Mouse (Mus musculus) CH12.LX (cell line): ENCODE measurements around the gene Adora2a. TPM values are rescaled to one million over a fixed set of nuclear protein-coding genes. Genes with fewer than 3 reads are reported as not detected.

ENCODE experiments used
- DNase-seq: peaks from one replicate; pipeline ENCODE4 v3.0.0-alpha.2; 2013; ENCODE audit errors: extremely low read depth
- H3K27ac ChIP-seq: 2 replicates; pipeline ENCODE4 v1.5.1; 2012; ENCODE audit warnings: low read depth, mild to moderate bottlenecking, control low read depth, moderate library complexity; ENCODE audit not compliant: insufficient read depth
- H3K27me3 ChIP-seq: replicated peaks from 2 replicates; pipeline ENCODE3; 2012; ENCODE audit warnings: inconsistent platforms
- H3K36me3 ChIP-seq, 2 experiments: replicated peaks in 1 of 2; 2 replicates each; pipeline versions ENCODE3 to v1.6.1; 2012; ENCODE audit warnings: inconsistent platforms in 1 of 2, low read length in 1 of 2, mild to moderate bottlenecking in 1 of 2, mixed read lengths in 1 of 2, moderate library complexity in 1 of 2; ENCODE audit not compliant: control insufficient read depth in 1 of 2, insufficient read depth in 1 of 2
- H3K4me1 ChIP-seq, 2 experiments: 2 replicates each; pipeline ENCODE4 v1.6.1; 2012; ENCODE audit warnings: inconsistent platforms in 1 of 2, moderate library complexity in 1 of 2; ENCODE audit not compliant: insufficient read depth in 2 of 2, control insufficient read depth in 1 of 2
- H3K4me2 ChIP-seq: 2 replicates; pipeline ENCODE4 v1.6.1; 2012; ENCODE audit warnings: low read depth, mild to moderate bottlenecking, control low read depth; ENCODE audit not compliant: poor library complexity, insufficient read depth, severe bottlenecking
- H3K4me3 ChIP-seq, 3 experiments: fragments of 150-350 bp in 1 of 3; sonication (generic) in 1 of 3; replicated peaks in 1 of 3; 2 replicates each; pipeline versions ENCODE3 to v1.5.1; 2011 to 2012; ENCODE audit warnings: low read depth in 2 of 3, low read length in 2 of 3, mild to moderate bottlenecking in 2 of 3, moderate library complexity in 2 of 3, control low read depth in 1 of 3, improper control_type of control experiment in 1 of 3, inconsistent platforms in 1 of 3, mixed read lengths in 1 of 3; ENCODE audit not compliant: poor library complexity in 1 of 3
- H3K79me2 ChIP-seq: replicated peaks from 2 replicates; pipeline ENCODE4 v1.6.1; 2012; ENCODE audit warnings: mild to moderate bottlenecking, moderate library complexity; ENCODE audit not compliant: control insufficient read depth, poor library complexity, insufficient read depth, severe bottlenecking; ENCODE audit errors: extremely low read depth
- H3K9ac ChIP-seq: 2 replicates; pipeline ENCODE4 v1.6.1; 2012; ENCODE audit warnings: low read depth, mild to moderate bottlenecking, control low read depth, moderate library complexity; ENCODE audit not compliant: insufficient read depth
- H3K9me3 ChIP-seq: replicated peaks from 2 replicates; pipeline ENCODE3; 2012; ENCODE audit warnings: low read length, inconsistent platforms, mixed read lengths
- CHD1 ChIP-seq: IDR thresholded peaks from 2 replicates; pipeline ENCODE4 v1.6.1; 2012; ENCODE audit warnings: low read depth, low read length, improper control_type of control experiment, inconsistent platforms
- CHD2 ChIP-seq: IDR thresholded peaks from 2 replicates; pipeline ENCODE4 v1.6.1; 2011; ENCODE audit warnings: low read length, improper control_type of control experiment
- CTCF ChIP-seq, 2 experiments: IDR thresholded peaks in 1 of 2; conservative IDR thresholded peaks in 1 of 2; 2 replicates each; pipeline ENCODE4 v1.5.1; 2011 to 2012; ENCODE audit warnings: low read depth in 2 of 2, low read length in 2 of 2, improper control_type of control experiment in 1 of 2, inconsistent platforms in 1 of 2, mild to moderate bottlenecking in 1 of 2, moderate library complexity in 1 of 2
- E2F4 ChIP-seq: IDR thresholded peaks from 2 replicates; pipeline ENCODE4 v1.6.1; 2011; ENCODE audit warnings: low read depth, low read length, improper control_type of control experiment; ENCODE audit not compliant: insufficient replicate concordance
- ELF1 ChIP-seq: IDR thresholded peaks from 2 replicates; pipeline ENCODE4 v1.6.1; 2014; ENCODE audit warnings: low read depth, mild to moderate bottlenecking, inconsistent platforms, low read length, improper control_type of control experiment
- EP300 ChIP-seq: IDR thresholded peaks from 2 replicates; pipeline ENCODE4 v1.6.1; 2011; ENCODE audit warnings: low read length, improper control_type of control experiment
- ETS1 ChIP-seq: conservative IDR thresholded peaks from 2 replicates; pipeline ENCODE4 v1.6.1; 2012; ENCODE audit warnings: low read depth, mild to moderate bottlenecking, inconsistent platforms, low read length, improper control_type of control experiment, moderate library complexity
- GABPA ChIP-seq: IDR thresholded peaks from 2 replicates; pipeline ENCODE4 v1.6.1; 2012; ENCODE audit warnings: low read depth, low read length, improper control_type of control experiment, inconsistent platforms; ENCODE audit not compliant: insufficient replicate concordance
- IRF4 ChIP-seq: IDR thresholded peaks from 2 replicates; pipeline ENCODE4 v1.6.1; 2014; ENCODE audit warnings: low read depth, mild to moderate bottlenecking, inconsistent platforms, low read length, improper control_type of control experiment
- MAX ChIP-seq: IDR thresholded peaks from 2 replicates; pipeline ENCODE4 v1.6.1; 2011; ENCODE audit warnings: low read length, improper control_type of control experiment
- MAZ ChIP-seq: IDR thresholded peaks from 2 replicates; pipeline ENCODE4 v1.6.1; 2012; ENCODE audit warnings: low read depth, mild to moderate bottlenecking, inconsistent platforms, low read length, improper control_type of control experiment, moderate library complexity
- MXI1 ChIP-seq: IDR thresholded peaks from 2 replicates; pipeline ENCODE4 v1.6.1; 2011; ENCODE audit warnings: mild to moderate bottlenecking, low read depth, low read length, improper control_type of control experiment
- MYC ChIP-seq: IDR thresholded peaks from 2 replicates; pipeline ENCODE4 v1.6.1; 2011; ENCODE audit warnings: low read depth, mild to moderate bottlenecking, improper control_type of control experiment, low read length
- NELFE ChIP-seq: IDR thresholded peaks from 2 replicates; pipeline ENCODE4 v1.6.1; 2011; ENCODE audit warnings: low read depth, low read length, improper control_type of control experiment
- PAX5 ChIP-seq: IDR thresholded peaks from 2 replicates; pipeline ENCODE4 v1.6.1; 2012; ENCODE audit warnings: low read length, inconsistent platforms, mixed read lengths
- POLR2A ChIP-seq: IDR thresholded peaks from 2 replicates; pipeline ENCODE4 v1.6.1; 2011; ENCODE audit warnings: low read depth, mild to moderate bottlenecking, improper control_type of control experiment, low read length
- POLR2AphosphoS2 ChIP-seq: IDR thresholded peaks from 2 replicates; pipeline ENCODE4 v1.6.1; 2011; ENCODE audit warnings: low read depth, low read length, improper control_type of control experiment
- RAD21 ChIP-seq: IDR thresholded peaks from 2 replicates; pipeline ENCODE4 v1.6.1; 2011; ENCODE audit warnings: low read depth, mild to moderate bottlenecking, low read length, improper control_type of control experiment, moderate library complexity
- RCOR1 ChIP-seq: conservative IDR thresholded peaks from 2 replicates; pipeline ENCODE4 v1.6.1; 2012; ENCODE audit warnings: low read depth, mild to moderate bottlenecking, inconsistent platforms, low read length, improper control_type of control experiment
- SMC3 ChIP-seq: IDR thresholded peaks from 2 replicates; pipeline ENCODE4 v1.6.1; 2011; ENCODE audit warnings: low read depth, low read length, improper control_type of control experiment
- TCF12 ChIP-seq: IDR thresholded peaks from 2 replicates; pipeline ENCODE4 v1.6.1; 2014; ENCODE audit warnings: low read depth, mild to moderate bottlenecking, inconsistent platforms, low read length, improper control_type of control experiment
- UBTF ChIP-seq: IDR thresholded peaks from 2 replicates; pipeline ENCODE4 v1.6.1; 2012; ENCODE audit warnings: low read depth, mild to moderate bottlenecking, inconsistent platforms, low read length, improper control_type of control experiment, moderate library complexity
- USF2 ChIP-seq: conservative IDR thresholded peaks from 2 replicates; pipeline ENCODE4 v1.6.1; 2011; ENCODE audit warnings: low read depth, low read length, improper control_type of control experiment
- ZKSCAN1 ChIP-seq: IDR thresholded peaks from 2 replicates; pipeline ENCODE4 v1.6.1; 2012; ENCODE audit warnings: low read depth, inconsistent platforms, low read length, improper control_type of control experiment, borderline replicate concordance
- ZMIZ1 ChIP-seq: IDR thresholded peaks from 2 replicates; pipeline ENCODE4 v1.6.1; 2012; ENCODE audit warnings: low read depth, mild to moderate bottlenecking, inconsistent platforms, low read length, improper control_type of control experiment
- ZNF384 ChIP-seq: IDR thresholded peaks from 2 replicates; pipeline ENCODE4 v1.6.1; 2012; ENCODE audit warnings: low read depth, low read length, improper control_type of control experiment, inconsistent platforms
- dilution Hi-C: fragments of 300-500 bp; cut with MboI; formaldehyde crosslinking; loops from 2 replicates; pipeline ENCODE4 v1.14.3; 2020; ENCODE audit warnings: low sequenced_read_pairs; ENCODE audit not compliant: extremely low pct_unique_long_range_greater_than_20kb, extremely low pct_ligation_motif_present
- in situ Hi-C: fragments of 300-500 bp; cut with MboI; formaldehyde crosslinking; loops from 3 replicates; pipeline ENCODE4 v1.14.3; 2019; ENCODE audit warnings: low sequenced_read_pairs, low pct_ligation_motif_present, low pct_unique_long_range_greater_than_20kb, mixed read lengths
- polyA plus RNA-seq: library from polyadenylated mRNA; unstranded; fragments of >175 nt; gene quantifications from 2 replicates; pipeline ENCODE4 v1.2.1, GENCODE M21; 2012; ENCODE audit warnings: low read depth; ENCODE audit not compliant: insufficient read length
- total RNA-seq, 2 experiments: library from RNA; depleted of rRNA; stranded (reverse); fragments of 300-350 nt in 1 of 2; fragments of >200 nt in 1 of 2; gene quantifications; 2 replicates each; pipeline ENCODE4 v1.2.3; 2012 to 2014

Adora2a gene
- total and polyA plus RNA-seq, 3 experiments: 3.2 to 14.4 (median 7.6) TPM

- Histone ChIP-seq H3K4me3 (peak overlapping the region; percentile 66 to 83 (median 67)), H3K9me3 (no peaks in the 10 kb centered on the region), H3K27ac (peak overlapping the region; percentile 27; the same call in 1 of the 2 replicates), H3K4me2 (peak overlapping the region; percentile 70), H3K9ac (peak overlapping the region; percentile 70), H3K4me1 (peaks cover 32 to 88% of the 10 kb centered on the region in 2 experiments), H3K79me2 (peaks cover 9% of the 10 kb centered on the region), H3K36me3 (peaks cover 3 to 20% of the 10 kb centered on the region in 2 experiments), H3K27me3 (no peaks in the 10 kb centered on the region)
- dilution Hi-C loops: no loop called here
- no peak for DNase-seq
- in situ Hi-C loops: loop anchor here (5.0 kb wide), 1 partner anchor 170 kb away; no protein-coding TSS in a partner anchor
- TF ChIP-seq TCF12 (peak; percentile 31; the same call in 1 of the 2 replicates), POLR2A (peak; percentile 52; the same call in 1 of the 2 replicates), CTCF (conservative IDR thresholded peaks at IDR 0.05 in 1 of 2, IDR thresholded peaks at IDR 0.05 in 1 of 2; ENCODE audit: low read depth in 2 of 2, low read length in 2 of 2) (peak in 1 of 2 experiments; percentile 73; a peak in 2 of 4 replicates), ETS1 (no peak), IRF4 (peak; percentile 33; the same call in 1 of the 2 replicates), ZMIZ1 (0 out of 2 replicates have a peak, but pooled peaks have one; percentile 52), UBTF (peak; percentile 71; the same call in 1 of the 2 replicates), MXI1 (peak; percentile 63), MAZ (peak; percentile 75), CHD1 (no peak), RAD21 (peak; percentile 61), MAX (peak; percentile 42; the same call in 1 of the 2 replicates), RCOR1 (no peak), ELF1 (0 out of 2 replicates have a peak, but pooled peaks have one; percentile 2), SMC3 (peak; percentile 78)
Observed at GRCm38 (mm10) chr10:75316908-75317761, 458 bp downstream of the Adora2a start.

DNA sequence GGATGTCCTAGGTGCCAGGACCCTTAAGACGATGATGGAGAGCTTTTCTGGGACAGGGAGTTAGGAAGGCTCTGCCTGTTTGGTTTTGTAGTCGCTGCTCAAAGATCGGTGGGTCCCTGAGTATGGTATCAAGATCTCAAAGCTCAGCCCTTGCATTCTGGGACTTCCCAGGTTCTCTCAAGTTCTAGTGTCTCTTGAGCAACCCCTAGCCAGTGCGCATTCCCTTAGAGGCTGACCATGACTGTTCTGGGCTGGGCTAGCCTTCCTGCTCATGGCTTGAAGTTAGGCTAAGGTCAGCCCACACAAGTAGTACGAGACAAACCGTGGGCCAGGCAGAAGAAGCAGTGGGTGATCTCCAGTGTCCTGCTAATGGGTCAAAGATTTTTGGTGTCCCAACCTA is 1.5 kb downstream of the Adora2a start:
- TF ChIP-seq GABPA: no peak
- TF ChIP-seq ZMIZ1: no peak
- no peak for TF ChIP-seq PAX5
- no peak for TF ChIP-seq E2F4
- TF ChIP-seq MAZ: no peak
- TF ChIP-seq RAD21: no peak
- TF ChIP-seq SMC3: no peak
- no peak for TF ChIP-seq ETS1
- no peak for TF ChIP-seq MYC
- TF ChIP-seq ZNF384: no peak
- no peak for TF ChIP-seq CHD1
- TF ChIP-seq ZKSCAN1: no peak
- no peak for TF ChIP-seq EP300
- TF ChIP-seq POLR2AphosphoS2: no peak
- TF ChIP-seq USF2: no peak
- no peak for TF ChIP-seq IRF4
- no peak for TF ChIP-seq MXI1
- TF ChIP-seq NELFE: no peak
- no peak for TF ChIP-seq CHD2
- TF ChIP-seq, all 38 proteins: peak for 0
- Histone ChIP-seq H3K9me3 (no peaks in the 10 kb centered on the region), H3K9ac (peak overlapping the region; percentile 70; the same call in 1 of the 2 replicates), H3K27ac (no peak overlapping the region), H3K79me2 (peaks cover 9% of the 10 kb centered on the region), H3K36me3 (peaks cover 0 to 15% of the 10 kb centered on the region in 2 experiments), H3K4me2 (peak overlapping the region; percentile 70), H3K27me3 (no peaks in the 10 kb centered on the region), H3K4me1 (peaks cover 32 to 88% of the 10 kb centered on the region in 2 experiments), H3K4me3 (peak overlapping the region; percentile 66 to 83 (median 67))
- in situ Hi-C loops (loop anchor here (5.0 kb wide), 1 partner anchor 169 kb away; no protein-coding TSS in a partner anchor), dilution Hi-C loops (no loop called here)
- no peak for DNase-seq
